In genomic region chr1:156718286-156718949, GRCm38 (mm10) we compare ENCODE assay signal across 8 mouse cellular contexts. TPM values are rescaled to one million over a fixed set of nuclear protein-coding genes. Genes with fewer than 3 reads are reported as not detected.
DNase-seq lines count a peak whose midpoint lies in the region; ATAC-seq and TF ChIP-seq lines count a peak whose summit lies in the region.

No protein-coding gene starts in this region.

- TF ChIP-seq CTCF in MEL (IDR thresholded peaks at IDR 0.05 in 2 of 3, conservative IDR thresholded peaks at IDR 0.05 in 1 of 3; ENCODE audit: control insufficient read depth in 1 of 3, insufficient read depth in 1 of 3, low read depth in 2 of 3, low read length in 3 of 3, poor library complexity in 1 of 3, severe bottlenecking in 1 of 3) = no peak
- no peak for TF ChIP-seq CTCF in liver, embryonic 14.5 days (IDR thresholded peaks at IDR 0.05; ENCODE audit: low read depth)

- ATAC-seq in intestine, embryonic 14.5 days (replicated peaks; ENCODE audit: low FRiP score, low TSS enrichment, low read depth) = peak; percentile 87
- peak; percentile 63 for ATAC-seq in liver, embryonic 14.5 days (ENCODE audit: insufficient read depth)
- ATAC-seq in stomach, embryonic 16.5 days (ENCODE audit: insufficient read depth, low FRiP score) = peak; percentile 37

- no peak for TF ChIP-seq RAD21 in MEL (IDR thresholded peaks at IDR 0.05; ENCODE audit: low read depth, low read length)

- no peaks in the 10 kb centered on the region for H3K27me3 ChIP-seq in MEL (ENCODE audit: control insufficient read depth in 1 of 2, insufficient read depth in 2 of 2, low read length in 2 of 2)
- no peaks in the 10 kb centered on the region for H3K27me3 ChIP-seq in intestine, embryonic 14.5 days (replicated peaks; ENCODE audit: control insufficient read depth, insufficient read depth, low read length)
- no peaks in the 10 kb centered on the region for H3K27me3 ChIP-seq in liver, embryonic 14.5 days (ENCODE audit: control insufficient read depth, insufficient read depth, low read length)
- no peaks in the 10 kb centered on the region for H3K27me3 ChIP-seq in stomach, embryonic 16.5 days (ENCODE audit: control insufficient read depth, insufficient read depth, low read length)

- peak overlapping the region; percentile 97 for H3K9ac ChIP-seq in MEL (ENCODE audit: control insufficient read depth, low read depth, low read length, poor library complexity, severe bottlenecking)
- H3K9ac ChIP-seq in intestine, embryonic 14.5 days (ENCODE audit: low read length) = peak overlapping the region; percentile 88
- H3K9ac ChIP-seq in liver, embryonic 14.5 days (replicated peaks) = peak overlapping the region; percentile 91
- peak overlapping the region; percentile 98 for H3K9ac ChIP-seq in stomach, embryonic 16.5 days (ENCODE audit: low read length)

- H3K36me3 ChIP-seq in MEL (ENCODE audit: control insufficient read depth in 1 of 2, insufficient read depth in 2 of 2, low read length in 2 of 2) = peaks cover 0 to 14% of the 10 kb centered on the region in 2 experiments; a peak in 2 of 4 replicates
- peaks cover 12% of the 10 kb centered on the region for H3K36me3 ChIP-seq in intestine, embryonic 14.5 days (ENCODE audit: control insufficient read depth, insufficient read depth, low read length)
- no peaks in the 10 kb centered on the region; the same call in 1 of the 2 replicates for H3K36me3 ChIP-seq in liver, embryonic 14.5 days (replicated peaks; ENCODE audit: control insufficient read depth, insufficient read depth, low read depth)
- H3K36me3 ChIP-seq in stomach, embryonic 16.5 days (ENCODE audit: control insufficient read depth, insufficient read depth, low read length) = no peaks in the 10 kb centered on the region

- peak; percentile 36 to 49; a peak in 2 of 4 replicates for TF ChIP-seq POLR2A in MEL (IDR thresholded peaks at IDR 0.05; ENCODE audit: control insufficient read depth in 1 of 2, insufficient read depth in 1 of 2, low read depth in 1 of 2, low read length in 2 of 2, poor library complexity in 1 of 2)

- peaks cover 6 to 28% of the 10 kb centered on the region in 2 experiments; a peak in 3 of 4 replicates for H3K4me1 ChIP-seq in MEL (ENCODE audit: control insufficient read depth in 1 of 2, insufficient read depth in 2 of 2, low read length in 2 of 2)
- H3K4me1 ChIP-seq in intestine, embryonic 14.5 days (replicated peaks; ENCODE audit: control insufficient read depth, insufficient read depth, low read length) = peaks cover 13% of the 10 kb centered on the region; the same call in 1 of the 2 replicates
- peaks cover 17 to 19% of the 10 kb centered on the region in 2 experiments for H3K4me1 ChIP-seq in liver, embryonic 14.5 days (replicated peaks; ENCODE audit: control insufficient read depth in 2 of 2, insufficient read depth in 2 of 2, low read length in 1 of 2)
- peaks cover 11% of the 10 kb centered on the region; the same call in 1 of the 2 replicates for H3K4me1 ChIP-seq in stomach, embryonic 16.5 days (ENCODE audit: control insufficient read depth, insufficient read depth, low read length)

- DNase-seq in 416B (ENCODE audit: low read depth) (peak; percentile 70), MEL (ENCODE audit: low read depth, low spot score) (peak; percentile 74)
- DNase-seq in cerebellum, postnatal 4 days (ENCODE audit: low spot score in 2 of 2) = peak; percentile 26 to 52
- peak; percentile 60 for DNase-seq in gastrocnemius, postnatal 10 days
- DNase-seq in intestine, embryonic 14.5 days (ENCODE audit: low spot score) = peak; percentile 86
- DNase-seq in liver, embryonic 14.5 days (ENCODE audit: low read depth in 3 of 3, low spot score in 3 of 3) = peak in 1 of 3 experiments; percentile 50
- peak; percentile 56 to 64 for DNase-seq in natural killer cell, adult 2 months (ENCODE audit: low spot score in 2 of 2)

- peak overlapping the region; percentile 98 for H3K4me3 ChIP-seq in MEL (ENCODE audit: control insufficient read depth in 1 of 2, insufficient read depth in 1 of 2, low read depth in 2 of 2, low read length in 2 of 2)
- H3K4me3 ChIP-seq in intestine, embryonic 14.5 days (ENCODE audit: low read depth, low read length) = peak overlapping the region; percentile 93
- peak overlapping the region; percentile 84 to 95 for H3K4me3 ChIP-seq in liver, embryonic 14.5 days (ENCODE audit: insufficient read depth in 1 of 2, low read depth in 2 of 2, low read length in 2 of 2)
- H3K4me3 ChIP-seq in stomach, embryonic 16.5 days (replicated peaks; ENCODE audit: low read length) = peak overlapping the region; percentile 99

- WGBS in intestine, embryonic 14.5 days = 0% methylated on average over 33 of the region's 73 CpGs
- WGBS in liver, embryonic 14.5 days (ENCODE audit: insufficient replicate concordance) = under 1% methylated on average over 59 of the region's 73 CpGs
- 0% methylated on average over 51 of the region's 73 CpGs for WGBS in stomach, embryonic 16.5 days

- TF ChIP-seq EP300 in MEL (IDR thresholded peaks at IDR 0.05; ENCODE audit: low read depth in 1 of 2, low read length in 2 of 2) = 0 out of 4 replicates have a peak, but pooled peaks of 1 of the 2 experiments have one; percentile 3
- TF ChIP-seq EP300 in liver, embryonic 14.5 days (IDR thresholded peaks at IDR 0.05; ENCODE audit: low read depth) = no peak

- H3K27ac ChIP-seq in MEL (ENCODE audit: control insufficient read depth, low read depth, low read length) = peak overlapping the region; percentile 66
- peak overlapping the region; percentile 87 for H3K27ac ChIP-seq in intestine, embryonic 14.5 days (ENCODE audit: low read depth)
- H3K27ac ChIP-seq in liver, embryonic 14.5 days = peak overlapping the region; percentile 72
- H3K27ac ChIP-seq in stomach, embryonic 16.5 days (ENCODE audit: low read length) = peak overlapping the region; percentile 97

- peak overlapping the region; percentile 71 for H3K4me2 ChIP-seq in intestine, embryonic 14.5 days (ENCODE audit: low read length)
- H3K4me2 ChIP-seq in liver, embryonic 14.5 days (ENCODE audit: low read depth) = peak overlapping the region; percentile 93
- peak overlapping the region; percentile 74 for H3K4me2 ChIP-seq in stomach, embryonic 16.5 days (ENCODE audit: low read depth, low read length)

- no peaks in the 10 kb centered on the region for H3K9me3 ChIP-seq in MEL (replicated peaks; ENCODE audit: insufficient read depth, low read length)
- H3K9me3 ChIP-seq in intestine, embryonic 14.5 days (ENCODE audit: control insufficient read depth, low read length) = no peaks in the 10 kb centered on the region
- H3K9me3 ChIP-seq in liver, embryonic 14.5 days (ENCODE audit: control insufficient read depth, low read length) = no peaks in the 10 kb centered on the region
- H3K9me3 ChIP-seq in stomach, embryonic 16.5 days (replicated peaks; ENCODE audit: control insufficient read depth, low read length) = no peaks in the 10 kb centered on the region

- peaks cover 9% of the 10 kb centered on the region for H3K79me2 ChIP-seq in MEL (ENCODE audit: control insufficient read depth, insufficient read depth, low read length, poor library complexity)

TF ChIP-seq in MEL, 35 proteins besides CTCF, POLR2A, EP300 and RAD21 (continues in another document):
- TF ChIP-seq ZNF384 (IDR thresholded peaks at IDR 0.05; ENCODE audit: low read depth, low read length) = no peak
- TF ChIP-seq E2F4 (IDR thresholded peaks at IDR 0.05; ENCODE audit: borderline replicate concordance, low read depth, low read length) = no peak
- peak; percentile 63 for TF ChIP-seq NELFE (IDR thresholded peaks at IDR 0.05; ENCODE audit: low read depth, low read length)
- TF ChIP-seq BHLHE40 (IDR thresholded peaks at IDR 0.05; ENCODE audit: borderline replicate concordance, low read depth, low read length) = no peak
- no peak for TF ChIP-seq JUND (IDR thresholded peaks at IDR 0.05; ENCODE audit: low read depth, low read length)
- no peak for TF ChIP-seq POLR2AphosphoS5 (IDR thresholded peaks at IDR 0.05; ENCODE audit: borderline replicate concordance, low read depth, low read length)
- TF ChIP-seq ETS1 (IDR thresholded peaks at IDR 0.05; ENCODE audit: low read depth, low read length) = no peak
- no peak for TF ChIP-seq CHD2 (IDR thresholded peaks at IDR 0.05; ENCODE audit: low read length)
- TF ChIP-seq MXI1 (IDR thresholded peaks at IDR 0.05; ENCODE audit: low read depth, low read length) = 0 out of 2 replicates have a peak, but pooled peaks have one; percentile 33
- TF ChIP-seq TBP (IDR thresholded peaks at IDR 0.05; ENCODE audit: low read depth, low read length) = 0 out of 2 replicates have a peak, but pooled peaks have one; percentile 10
- peak; percentile 49; the same call in 1 of the 2 replicates for TF ChIP-seq SIN3A (IDR thresholded peaks at IDR 0.05; ENCODE audit: low read length)
- no peak for TF ChIP-seq TAL1 (IDR thresholded peaks at IDR 0.05; ENCODE audit: low read length)
- TF ChIP-seq USF2 (IDR thresholded peaks at IDR 0.05; ENCODE audit: borderline replicate concordance in 1 of 2, insufficient read depth in 1 of 2, low read depth in 1 of 2, low read length in 2 of 2) = no peak
- TF ChIP-seq UBTF (IDR thresholded peaks at IDR 0.05; ENCODE audit: borderline replicate concordance, insufficient read depth, low read depth, low read length) = no peak
- TF ChIP-seq NRF1 (IDR thresholded peaks at IDR 0.05; ENCODE audit: insufficient read depth, low read depth, low read length, poor library complexity, severe bottlenecking) = no peak
- TF ChIP-seq ELF1 (IDR thresholded peaks at IDR 0.05; ENCODE audit: low read depth, low read length) = peak; percentile 71

RNA-seq across cellular contexts. Expression of gene Fam20b, which starts 0.5 kb away (rescaled TPM):
- 19.4 and 19.6 TPM in 2 replicates for total RNA-seq in MEL (2012; rRNA removed)
- polyA plus RNA-seq in MEL (2012; ENCODE audit: insufficient read depth in 1 of 2, insufficient read length in 2 of 2, low read depth in 1 of 2, low replicate concordance in 2 of 2, missing spikeins in 1 of 2) = 10 to 100 TPM in 1 of 2 experiments, not detected in 1; 22.0 TPM
- total RNA-seq in gastrocnemius, postnatal 10 days (2021) = 10 to 100 TPM; 29.7 to 31.6 TPM
- polyA plus RNA-seq in intestine, embryonic 14.5 days (2014; fragmentation: Nextera tagmentation; extraction: Ambion mirVana) = 42.4 and 44.3 TPM in 2 replicates
- 5.2 and 7.5 TPM in 2 replicates for polyA plus RNA-seq in liver, embryonic 14.5 days (2012; rRNA removed)
- 9.9 and 11.1 TPM in 2 replicates for polyA plus RNA-seq in liver, embryonic 14.5 days (2014; fragmentation: Nextera tagmentation; extraction: Ambion mirVana)
- polyA plus RNA-seq in stomach, embryonic 16.5 days (2015; fragmentation: Nextera tagmentation; extraction: Ambion mirVana) = 33.2 and 37.1 TPM in 2 replicates

RNA-seq across cellular contexts. Expression of gene Tor3a, which starts 44.3 kb away (rescaled TPM):
- total RNA-seq in MEL (2012; rRNA removed) = 6.7 and 7.1 TPM in 2 replicates
- 1 to 10 TPM in 1 of 2 experiments, not detected in 1; 9.4 TPM for polyA plus RNA-seq in MEL (2012; ENCODE audit: insufficient read depth in 1 of 2, insufficient read length in 2 of 2, low read depth in 1 of 2, low replicate concordance in 2 of 2, missing spikeins in 1 of 2)
- total RNA-seq in gastrocnemius, postnatal 10 days (2021) = 1 to 10 TPM; 7.0 to 8.0 TPM
- 6.3 and 6.4 TPM in 2 replicates for polyA plus RNA-seq in intestine, embryonic 14.5 days (2014; fragmentation: Nextera tagmentation; extraction: Ambion mirVana)
- polyA plus RNA-seq in liver, embryonic 14.5 days (2012; rRNA removed) = 1.7 and 2.2 TPM in 2 replicates
- polyA plus RNA-seq in liver, embryonic 14.5 days (2014; fragmentation: Nextera tagmentation; extraction: Ambion mirVana) = 3.0 and 3.4 TPM in 2 replicates
- 14.6 and 19.2 TPM in 2 replicates for polyA plus RNA-seq in stomach, embryonic 16.5 days (2015; fragmentation: Nextera tagmentation; extraction: Ambion mirVana)

Comparison
In these comparisons a context has a peak if more than half of its experiments do, and no peak if none do; other contexts are left out.
1. ATAC-seq: peak in every context shown above with its lines; median percentile 87 in intestine, embryonic 14.5 days; 63 in liver, embryonic 14.5 days; 37 in stomach, embryonic 16.5 days.